ENCODE assay signal across 28 mouse cellular contexts in genomic region chr13:45267446-45267845, GRCm38 (mm10).
DNase-seq lines count a peak whose midpoint lies in the region; ATAC-seq and TF ChIP-seq lines count a peak whose summit lies in the region.
"Had no signal": no experiment of that assay in that cellular context is flagged by ENCODE, and none has a peak within 500 bp of the region (broad histone marks: within the 10 kb centered on the region; RNA-seq: fewer than 3 reads in every experiment).

No protein-coding gene starts in this region.

- 69% methylated on average over 5 of the region's 5 CpGs for WGBS in heart, adult 2 months
- WGBS in liver, adult 2 months = 75% methylated on average over 5 of the region's 5 CpGs
- WGBS in liver, embryonic 11.5 days = 75% methylated on average over 5 of the region's 5 CpGs

- H3K4me2 ChIP-seq in liver, embryonic 11.5 days = no peak overlapping the region
- H3K4me2 ChIP-seq: embryonic facial prominence, embryonic 13.5 days; heart, embryonic 11.5 days; hindbrain, embryonic 14.5 days; limb, embryonic 12.5 days; liver, embryonic 13.5 days had no signal

- H3K79me2 ChIP-seq in heart, adult 2 months (replicated peaks; ENCODE audit: control insufficient read depth, insufficient read depth, low read length) = no peaks in the 10 kb centered on the region
- H3K79me2 ChIP-seq in liver, adult 2 months (ENCODE audit: control insufficient read depth, insufficient read depth, low read length) = no peaks in the 10 kb centered on the region

- H3K4me3 ChIP-seq in heart, adult 2 months = no peak overlapping the region
- H3K4me3 ChIP-seq in liver, adult 2 months (ENCODE audit: insufficient read depth, low read depth, low read length) = no peak overlapping the region
- H3K4me3 ChIP-seq in liver, embryonic 11.5 days (ENCODE audit: low read depth, low read length) = no peak overlapping the region
- H3K4me3 ChIP-seq: embryonic facial prominence, embryonic 13.5 days; forebrain, embryonic 10.5 days; limb, embryonic 12.5 days; liver, embryonic 13.5 days had no signal

- no peak for TF ChIP-seq CTCF in heart, adult 2 months (IDR thresholded peaks at IDR 0.05)
- no peak for TF ChIP-seq CTCF in liver, adult 2 months (IDR thresholded peaks at IDR 0.05; ENCODE audit: low read depth, low read length)

- no peak for TF ChIP-seq POLR2A in heart, adult 2 months (IDR thresholded peaks at IDR 0.05; ENCODE audit: insufficient read depth, low read depth, low read length)
- TF ChIP-seq POLR2A in liver, adult 2 months (IDR thresholded peaks at IDR 0.05; ENCODE audit: extremely low read depth, insufficient read depth, low read length) = no peak

- peak overlapping the region; percentile 1; the same call in 1 of the 2 replicates for H3K27ac ChIP-seq in heart, adult 2 months
- no peak overlapping the region for H3K27ac ChIP-seq in liver, adult 2 months (replicated peaks; ENCODE audit: insufficient read depth, low read depth, low read length)
- H3K27ac ChIP-seq in liver, embryonic 11.5 days (ENCODE audit: low read depth, low read length) = no peak overlapping the region
- H3K27ac ChIP-seq: embryonic facial prominence, embryonic 13.5 days; forebrain, embryonic 10.5 days; hindbrain, embryonic 14.5 days; limb, embryonic 12.5 days; liver, embryonic 13.5 days had no signal

- no peak for ATAC-seq in liver, embryonic 11.5 days (replicated peaks; ENCODE audit: low FRiP score)
- ATAC-seq: intestine, postnatal 0 days had no signal

- intact Hi-C loops in heart, adult 2 months (cut with DNase I) = loop anchor here (10.0 kb wide), 1 partner anchor 233 kb away; no protein-coding TSS in a partner anchor

- H3K27me3 ChIP-seq in heart, adult 2 months (ENCODE audit: control insufficient read depth, insufficient read depth, low read length) = no peaks in the 10 kb centered on the region
- peaks cover 24% of the 10 kb centered on the region for H3K27me3 ChIP-seq in liver, adult 2 months (ENCODE audit: control insufficient read depth, insufficient read depth, low read length)
- H3K27me3 ChIP-seq in liver, embryonic 11.5 days (replicated peaks; ENCODE audit: control insufficient read depth, insufficient read depth, low read length) = peaks cover 51% of the 10 kb centered on the region
- H3K27me3 ChIP-seq: embryonic facial prominence, embryonic 13.5 days; limb, embryonic 12.5 days had no signal

- H3K4me1 ChIP-seq in heart, adult 2 months (ENCODE audit: control insufficient read depth, insufficient read depth, low read length) = peaks cover 7% of the 10 kb centered on the region
- no peaks in the 10 kb centered on the region for H3K4me1 ChIP-seq in liver, adult 2 months (ENCODE audit: control insufficient read depth, insufficient read depth, low read length)
- no peaks in the 10 kb centered on the region for H3K4me1 ChIP-seq in liver, embryonic 11.5 days (replicated peaks; ENCODE audit: control insufficient read depth, insufficient read depth, low read length)
- H3K4me1 ChIP-seq: forebrain, embryonic 10.5 days; limb, embryonic 12.5 days; liver, embryonic 13.5 days had no signal

- H3K36me3 ChIP-seq in heart, adult 2 months (ENCODE audit: control insufficient read depth, insufficient read depth, low read length) = peaks cover 4% of the 10 kb centered on the region; the same call in 1 of the 2 replicates
- H3K36me3 ChIP-seq in liver, adult 2 months (ENCODE audit: control insufficient read depth, insufficient read depth, low read length) = no peaks in the 10 kb centered on the region
- no peaks in the 10 kb centered on the region for H3K36me3 ChIP-seq in liver, embryonic 11.5 days (ENCODE audit: control insufficient read depth, insufficient read depth, low read length)
- H3K36me3 ChIP-seq: embryonic facial prominence, embryonic 13.5 days; forebrain, embryonic 10.5 days; G1E; limb, embryonic 12.5 days; liver, embryonic 13.5 days had no signal

- no peak for TF ChIP-seq EP300 in heart, adult 2 months (IDR thresholded peaks at IDR 0.05; ENCODE audit: insufficient read depth, low read depth, low read length)

- no peak overlapping the region for H3K9ac ChIP-seq in heart, adult 2 months (ENCODE audit: low read depth, low read length)
- H3K9ac ChIP-seq in liver, adult 2 months (ENCODE audit: low read depth, low read length) = no peak overlapping the region
- no peak overlapping the region for H3K9ac ChIP-seq in liver, embryonic 11.5 days (ENCODE audit: low read depth, low read length)
- H3K9ac ChIP-seq: embryonic facial prominence, embryonic 13.5 days; forebrain, postnatal 0 days; hindbrain, embryonic 14.5 days; limb, embryonic 12.5 days; liver, embryonic 13.5 days had no signal

- H3K9me3 ChIP-seq in liver, embryonic 11.5 days (ENCODE audit: control insufficient read depth, low read length) = no peaks in the 10 kb centered on the region
- H3K9me3 ChIP-seq: embryonic facial prominence, embryonic 13.5 days; forebrain, embryonic 10.5 days; G1E; limb, embryonic 12.5 days; liver, embryonic 13.5 days had no signal

- DNase-seq in heart, adult 2 months = no peak
- no peak for DNase-seq in heart, adult 8-10 months (ENCODE audit: low spot score)
- peak; percentile 16 for DNase-seq in liver, adult 2 months (ENCODE audit: extremely low read depth, low read depth, low spot score)
- no peak for DNase-seq in liver, embryonic 11.5 days (ENCODE audit: low spot score)
- peak; percentile 58 for DNase-seq in A20 (ENCODE audit: low read depth, low spot score)
- peak; percentile 46 for DNase-seq in brain, adult 2 months (ENCODE audit: low read depth, low spot score)
- DNase-seq in testis, postnatal 14 days (ENCODE audit: low spot score) = no peak
- DNase-seq in adrenal gland, adult 18-20 months (ENCODE audit: low spot score in 2 of 2) = no peak
- DNase-seq: adrenal gland, adult 2 months; adrenal gland, postnatal 36 days; cerebellum, adult 11-12 months; cerebellum, postnatal 10 days; gastrocnemius, postnatal 10 days; kidney, adult 9 months; kidney, postnatal 10 days; layer of hippocampus, postnatal 36 days; liver, embryonic 13.5 days; lung, adult 2 months; lung, postnatal 10 days; right cerebral cortex, postnatal 4 days had no signal

Comparison
In these comparisons a context has a peak if more than half of its experiments do, and no peak if none do; other contexts are left out.
1. DNase-seq: peak in liver, adult 2 months (single experiment), A20 (single experiment) and brain, adult 2 months (single experiment); none in heart, adult 2 months (0 of 2), heart, adult 8-10 months (single experiment), liver, embryonic 11.5 days (single experiment), testis, postnatal 14 days (single experiment) and adrenal gland, adult 18-20 months (0 of 2).